Mouse (Mus musculus) liver, embryonic 14 days (tissue): ENCODE measurements around the gene Hist2h2be. TPM values are rescaled to one million over a fixed set of nuclear protein-coding genes. Genes with fewer than 3 reads are reported as not detected.

Experiments
- polyA plus RNA-seq: library from polyadenylated mRNA; depleted of rRNA; stranded (reverse); fragments of >200 nt; gene quantifications from 2 replicates; pipeline ENCODE4 v1.2.3, GENCODE M21; 2012; rRNA removed

The Hist2h2be gene
- polyA plus RNA-seq: 7.9 and 10.3 TPM in 2 replicates

GRCm38 (mm10) chr3:96220765-96221639, at the start of gene Hist2h2be, which contains the start of gene Hist2h2ac:
Hist2h2be (plus strand) TSS chr3:96221119.
Hist2h2ac (minus strand) TSS chr3:96220880.

GRCm38 (mm10) chr3:96172197-96173178, 48.4 kb upstream of the Hist2h2be start, which contains the start of gene Sf3b4:
Sf3b4 (plus strand) TSS chr3:96172332.

GRCm38 (mm10) chr3:96180727-96181477, 40.0 kb upstream of the Hist2h2be start, which contains the start of gene Sv2a:
Sv2a (plus strand) TSS chr3:96181151.

GRCm38 (mm10) chr3:96219661-96220130, 1.2 kb upstream of the Hist2h2be start, which contains the start of the genes Bola1 and Hist2h2ab:
Bola1 (minus strand) TSS chr3:96219709.
Hist2h2ab (plus strand) TSS chr3:96219865.

GRCm38 (mm10) chr3:96238954-96239793, 18.3 kb downstream of the Hist2h2be start, which contains the start of gene Hist2h3c2:
Hist2h3c2 (minus strand) TSS chr3:96239127.

GRCm38 (mm10) chr3:96239949-96240798, 19.3 kb downstream of the Hist2h2be start, which contains the start of gene Hist2h2aa2:
Hist2h2aa2 (minus strand) TSS chr3:96240276.

GRCm38 (mm10) chr3:96245003-96245886, 24.3 kb downstream of the Hist2h2be start, which contains the start of gene Hist2h2aa1:
Hist2h2aa1 (plus strand) TSS chr3:96245497.

GRCm38 (mm10) chr3:96246427-96246856, 25.5 kb downstream of the Hist2h2be start, which contains the start of gene Hist2h3c1:
Hist2h3c1 (plus strand) TSS chr3:96246685.

GRCm38 (mm10) chr3:96262979-96263550, 42.1 kb downstream of the Hist2h2be start, which contains the start of gene Hist2h4:
Hist2h4 (minus strand) TSS chr3:96263311.

GRCm38 (mm10) chr3:96268051-96268775, 47.3 kb downstream of the Hist2h2be start, which contains the start of gene Hist2h3b:
Hist2h3b (plus strand) TSS chr3:96268654.

GRCm38 (mm10) chr3:96269511-96270474, 48.9 kb downstream of the Hist2h2be start, which contains the start of gene Hist2h2bb:
Hist2h2bb (plus strand) TSS chr3:96269752.

